Mouse (Mus musculus): Measurements from ENCODE around the gene Plekho1.

Gene Plekho1

DNA sequence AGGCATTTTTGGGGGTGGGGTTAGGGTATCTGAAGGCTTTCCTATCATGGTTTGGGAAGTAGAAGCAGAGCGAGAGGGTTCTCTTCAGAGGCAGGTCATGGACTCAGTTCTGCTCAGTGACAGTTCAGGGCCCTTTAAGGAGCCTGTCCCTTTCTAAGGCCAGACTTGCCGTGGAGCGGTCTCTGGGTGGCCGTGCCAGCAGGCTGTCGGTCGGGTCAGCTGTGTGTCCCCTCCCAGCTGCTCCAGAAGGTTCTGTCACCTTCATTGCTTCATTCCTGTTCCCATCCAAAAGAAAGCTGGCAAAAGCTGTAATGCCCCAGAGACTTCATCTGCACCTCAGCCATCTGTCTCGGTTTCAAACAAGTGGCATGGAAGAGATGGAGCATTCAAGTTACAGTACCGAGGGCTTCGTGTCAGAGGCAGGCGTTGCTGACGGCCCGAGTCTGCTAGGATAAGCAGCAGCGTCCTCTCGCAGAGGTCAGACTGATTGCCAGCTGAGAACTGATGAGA lies 50.0 kb downstream of the Plekho1 start:
- no peak for DNase-seq

DNA sequence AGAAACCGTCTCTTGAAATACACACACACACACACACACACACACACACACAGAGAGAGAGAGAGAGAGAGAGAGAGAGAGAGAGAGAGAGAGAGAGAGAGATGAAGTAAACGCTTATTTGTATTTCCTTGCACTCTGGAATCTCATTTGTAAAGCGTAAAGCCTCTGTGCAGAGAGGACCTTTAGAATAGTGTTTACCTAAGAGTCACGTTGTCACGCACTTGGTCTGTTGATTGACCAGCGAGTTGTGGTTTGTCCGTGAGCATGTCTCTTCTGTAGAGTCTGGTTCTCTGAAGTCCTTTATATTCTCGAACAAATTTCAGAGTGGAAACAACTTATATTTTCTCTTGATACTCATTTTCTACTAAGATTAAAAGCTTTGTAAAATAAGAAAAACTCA lies 51.1 kb downstream of the Plekho1 start:
- DNase-seq: no peak

DNA sequence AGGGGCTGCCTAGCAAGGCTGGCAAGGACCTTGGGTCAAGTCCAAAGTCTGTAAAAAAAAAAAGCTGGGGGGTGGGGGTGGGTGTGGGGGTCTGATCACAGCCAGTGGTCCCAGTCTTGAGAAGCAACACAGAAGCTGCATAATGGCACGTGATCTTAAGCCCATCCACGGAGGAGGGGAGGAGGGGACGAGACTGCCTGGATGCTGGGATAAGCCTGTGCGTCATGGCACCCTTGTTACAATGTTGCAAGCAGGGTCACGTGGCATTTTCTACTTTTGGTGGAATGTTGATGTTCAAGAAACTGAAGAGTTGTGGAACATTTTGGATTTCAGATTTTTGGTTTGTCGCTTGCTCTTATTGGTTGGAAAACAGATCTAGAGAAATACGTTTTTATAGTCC lies 52.6 kb downstream of the Plekho1 start:
- no peak for DNase-seq

GRCm38 (mm10) chr3:95942749-95943148 lies 53.1 kb downstream of the Plekho1 start:
- no peak for DNase-seq

GRCm38 (mm10) chr3:95938835-95939234 lies 57.0 kb downstream of the Plekho1 start:
- no peak for DNase-seq

All from right cerebral cortex, postnatal 25 days (tissue).